Mouse (Mus musculus) embryonic fibroblast, embryonic 13.5 days (primary cell): Measurements from ENCODE around the gene Elane. TPM values are rescaled to one million over a fixed set of nuclear protein-coding genes. Genes with fewer than 3 reads are reported as not detected.
A peak's percentile ranks its signal among the peaks of the same experiment; 100 is the strongest.

Experiments used
- H3K27ac ChIP-seq: 2 replicates; pipeline ENCODE4 v1.5.1; 2012; ENCODE audit warnings: low read length, control low read depth, inconsistent platforms; ENCODE audit not compliant: insufficient read depth
- H3K4me1 ChIP-seq: 2 replicates; pipeline ENCODE4 v1.6.1; 2011; ENCODE audit warnings: low read length; ENCODE audit not compliant: control insufficient read depth, insufficient read depth
- H3K4me3 ChIP-seq: 2 replicates; pipeline ENCODE4 v1.5.1; 2011; ENCODE audit warnings: mild to moderate bottlenecking, control low read depth, low read length; ENCODE audit not compliant: insufficient read depth
- CTCF ChIP-seq: IDR thresholded peaks from 2 replicates; pipeline ENCODE4 v1.5.1; 2011; ENCODE audit warnings: mild to moderate bottlenecking, control low read depth, low read length, moderate library complexity, borderline replicate concordance; ENCODE audit not compliant: insufficient read depth
- POLR2A ChIP-seq: IDR thresholded peaks from 2 replicates; pipeline ENCODE4 v1.6.1; 2011; ENCODE audit warnings: low read depth, mild to moderate bottlenecking, control low read depth, low read length, moderate library complexity
- polyA plus RNA-seq: library from polyadenylated mRNA; stranded (reverse); fragments of >200 nt; gene quantifications from 2 replicates; pipeline ENCODE4 v1.2.4, GENCODE M21; 2011; ENCODE audit warnings: low read depth; ENCODE audit not compliant: missing spikeins, insufficient read length

Elane gene
- polyA plus RNA-seq, 1 experiment, result not detected

DNA sequence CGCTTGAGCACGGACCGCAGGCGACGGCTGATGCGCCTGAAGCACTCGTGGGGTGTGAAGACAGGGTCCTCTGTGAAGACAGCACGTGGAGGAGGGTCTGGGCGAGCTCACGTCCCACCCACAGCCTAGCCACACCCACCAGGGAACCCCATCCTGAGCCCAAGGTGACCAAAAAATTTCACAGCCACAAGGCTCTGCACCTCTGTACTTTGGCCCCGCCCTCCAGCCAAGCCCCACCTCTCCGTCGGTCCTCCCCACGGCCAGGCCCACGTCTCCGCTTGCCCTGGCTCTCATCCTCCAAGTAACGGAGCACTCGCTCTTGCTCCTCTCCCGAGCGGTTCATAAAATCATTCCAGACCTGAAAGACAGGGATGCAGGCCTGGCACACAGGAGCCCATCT lies 26.4 kb downstream of the Elane start:
- Histone ChIP-seq H3K4me3 (no peak overlapping the region), H3K27ac (no peak overlapping the region), H3K4me1 (peaks cover 4% of the 10 kb centered on the region; the same call in 1 of the 2 replicates)
- no peak for TF ChIP-seq POLR2A
- TF ChIP-seq CTCF, result no peak

DNA sequence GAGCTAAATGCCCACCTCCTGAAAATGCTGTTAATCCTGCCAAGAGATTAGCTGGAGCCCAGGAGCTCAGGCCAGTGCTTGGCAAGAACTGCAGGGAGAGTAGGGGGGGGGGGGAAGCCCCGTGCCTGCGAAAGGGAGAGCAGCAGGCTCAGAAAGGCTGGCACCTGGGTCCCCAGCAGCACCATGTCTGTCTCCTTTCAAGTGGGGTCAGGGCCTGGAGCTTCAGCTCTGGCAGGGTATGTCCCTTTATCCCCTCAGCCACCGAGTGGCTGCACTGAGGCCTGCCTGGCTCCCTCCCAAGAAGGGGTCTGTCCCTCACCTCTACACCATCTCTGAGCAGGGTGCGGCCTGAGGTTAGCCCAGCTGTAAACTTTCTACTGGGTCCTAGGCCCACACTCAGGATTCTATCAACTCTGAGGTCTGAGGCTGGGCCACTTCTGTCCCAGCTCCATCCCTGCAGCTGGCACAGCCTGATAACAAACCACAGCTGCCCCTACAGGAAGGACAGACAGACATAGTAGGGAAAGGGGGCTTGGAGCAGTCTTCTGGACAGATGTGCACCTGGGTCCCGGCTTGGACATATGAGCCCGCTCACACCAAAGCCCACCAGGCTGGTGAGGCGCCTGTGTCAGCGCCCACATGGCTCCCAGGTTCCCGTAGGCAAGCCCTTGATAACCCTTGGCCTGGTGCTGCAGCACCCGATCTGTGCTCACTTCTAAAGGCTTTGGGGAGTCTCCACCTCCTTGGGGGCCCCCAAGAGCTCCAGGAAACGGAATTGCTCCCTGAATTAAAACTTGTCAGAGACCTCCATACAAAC lies 28.3 kb downstream of the Elane start:
- Histone ChIP-seq H3K27ac (no peak overlapping the region), H3K4me3 (no peak overlapping the region), H3K4me1 (peaks cover 2% of the 10 kb centered on the region; the same call in 1 of the 2 replicates)
- TF ChIP-seq POLR2A, result no peak
- no peak for TF ChIP-seq CTCF

DNA sequence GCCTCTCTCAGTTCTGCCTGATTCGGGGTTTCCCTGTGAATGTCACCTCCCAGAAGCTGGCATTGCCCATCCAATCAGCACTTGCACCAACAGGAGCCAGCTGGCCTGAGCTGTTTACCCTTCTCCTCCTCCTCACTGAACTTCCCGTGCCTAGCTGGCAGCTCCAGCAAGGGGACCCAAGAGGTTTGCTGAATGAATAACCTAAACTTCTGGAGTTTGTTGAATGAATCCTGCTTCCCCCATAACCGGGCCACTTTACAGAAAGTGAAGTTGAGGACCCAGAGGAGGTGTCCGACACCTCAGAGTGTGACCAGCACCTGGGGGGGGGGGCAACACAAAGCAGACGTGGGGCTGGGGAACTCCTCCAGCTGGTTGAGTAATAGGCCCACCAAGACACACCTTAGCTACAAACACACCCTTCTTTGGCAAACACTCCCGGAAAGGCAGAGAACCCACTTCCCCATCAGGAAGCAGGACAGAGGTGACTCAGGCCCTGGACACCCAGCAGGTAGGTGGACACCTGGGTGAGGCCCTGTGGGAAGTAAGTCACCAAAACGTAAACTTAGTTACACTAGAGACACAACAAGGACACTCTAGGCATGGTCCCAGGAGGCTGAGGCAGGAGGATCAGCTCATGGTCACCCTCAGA lies 29.0 kb downstream of the Elane start:
- no peaks in the 10 kb centered on the region; the same call in 1 of the 2 replicates for H3K4me1 ChIP-seq
- H3K4me3 ChIP-seq, result no peak overlapping the region

DNA sequence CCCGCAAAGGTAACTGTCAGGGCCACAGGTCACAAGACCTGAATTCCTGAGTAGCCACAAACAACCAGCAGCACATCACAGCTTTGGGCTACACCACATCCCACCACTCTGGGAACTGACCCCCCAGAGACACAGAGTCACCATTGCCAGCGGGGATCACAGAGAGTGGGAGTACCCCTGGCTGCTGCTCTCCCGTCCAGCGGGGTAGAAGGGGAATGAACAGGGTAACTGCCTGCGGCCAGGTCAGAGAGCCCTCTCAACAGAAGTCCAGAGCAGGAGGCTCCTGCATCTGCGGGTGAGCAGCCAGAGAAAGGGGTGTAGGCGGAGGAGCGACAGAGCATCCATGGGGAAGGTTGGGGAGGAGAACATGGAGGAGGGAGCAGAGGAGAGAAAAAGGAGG lies 30.0 kb downstream of the Elane start:
- peak overlapping the region; percentile 80 for H3K4me3 ChIP-seq
- TF ChIP-seq CTCF, result no peak
- TF ChIP-seq POLR2A, result no peak
- H3K27ac ChIP-seq, result no peak overlapping the region
- H3K4me1 ChIP-seq, result no peaks in the 10 kb centered on the region; the same call in 1 of the 2 replicates

More for the DNA sequence above, 29.0 kb downstream of the Elane start:
- H3K27ac ChIP-seq, result no peak overlapping the region
- no peak for TF ChIP-seq CTCF
- no peak for TF ChIP-seq POLR2A

DNA sequence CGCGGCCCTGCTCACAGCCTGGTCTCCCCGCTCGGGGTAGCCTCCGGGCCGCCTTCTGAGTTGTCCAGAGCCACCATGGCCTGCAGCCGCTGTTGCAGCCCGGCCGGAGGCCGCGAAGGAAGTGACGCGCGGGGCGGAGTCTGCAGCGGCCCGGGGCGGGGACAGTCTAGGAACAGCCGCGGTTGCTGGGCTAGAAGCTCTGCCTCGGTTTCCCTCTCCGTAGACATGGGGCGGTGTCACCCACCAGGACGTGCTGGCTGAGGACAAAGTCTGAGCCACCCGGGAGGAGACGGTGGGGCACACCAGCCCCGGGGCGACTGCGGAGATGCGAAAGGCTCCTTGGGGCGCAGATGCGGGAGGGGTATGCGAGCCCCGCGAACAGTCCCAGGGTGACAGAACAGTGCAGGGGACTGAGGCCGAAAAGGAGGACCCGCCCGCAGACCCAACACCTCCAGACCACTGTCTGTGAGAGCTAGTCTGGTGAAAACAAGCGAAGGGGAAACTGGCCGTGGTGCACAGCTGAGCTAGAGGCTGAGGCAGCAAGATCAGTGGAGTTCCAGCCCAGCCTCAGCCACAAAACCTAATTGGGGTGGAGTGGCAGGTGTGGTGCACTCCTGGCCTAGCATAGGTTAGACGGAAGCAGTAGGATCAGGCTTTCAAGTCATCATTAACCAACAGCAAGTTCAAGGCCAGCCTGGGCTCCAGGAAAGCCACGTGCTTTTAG lies 30.9 kb downstream of the Elane start, which contains the start of gene Kiss1r:
Kiss1r (plus strand) TSS at position 164 of the 724 bp plus-strand sequence.
- TF ChIP-seq CTCF (no peak), POLR2A (peak; percentile 95)
- no peak within 1 kb of the TSS for H3K27ac ChIP-seq
- no peaks in the 10 kb centered on the region; the same call in 1 of the 2 replicates for H3K4me1 ChIP-seq
- peak within 1 kb of the TSS; percentile 80 for H3K4me3 ChIP-seq

DNA sequence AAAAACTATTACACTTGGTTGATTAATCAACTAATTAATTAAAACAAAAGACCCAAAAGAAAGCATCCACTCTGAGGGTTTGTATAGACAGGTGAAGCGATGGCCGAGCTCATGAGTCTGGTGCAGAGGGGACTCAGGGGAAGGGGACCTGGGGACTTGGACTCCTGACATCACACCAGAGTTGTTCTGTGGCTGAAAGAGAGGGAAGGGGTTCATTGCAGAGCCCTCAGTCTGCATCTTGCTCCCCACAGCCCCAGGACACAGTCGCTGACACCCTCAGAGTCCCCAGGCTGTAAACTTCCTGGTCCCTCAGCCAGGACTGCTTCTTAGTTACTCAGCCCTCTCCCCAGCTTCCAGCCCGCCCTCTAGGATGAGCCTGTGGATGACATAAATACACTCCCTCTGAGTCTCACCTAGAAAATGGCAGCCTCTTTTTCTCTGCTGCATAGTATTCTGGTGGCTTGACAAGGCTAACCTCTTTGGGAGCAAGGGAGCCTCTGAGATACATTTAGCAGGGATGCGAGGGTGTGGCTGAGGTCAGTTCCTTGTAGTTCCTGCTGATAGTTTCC lies 31.6 kb downstream of the Elane start:
- Histone ChIP-seq H3K27ac (no peak overlapping the region), H3K4me3 (no peak overlapping the region), H3K4me1 (no peaks in the 10 kb centered on the region; the same call in 1 of the 2 replicates)
- no peak for TF ChIP-seq POLR2A
- no peak for TF ChIP-seq CTCF

DNA sequence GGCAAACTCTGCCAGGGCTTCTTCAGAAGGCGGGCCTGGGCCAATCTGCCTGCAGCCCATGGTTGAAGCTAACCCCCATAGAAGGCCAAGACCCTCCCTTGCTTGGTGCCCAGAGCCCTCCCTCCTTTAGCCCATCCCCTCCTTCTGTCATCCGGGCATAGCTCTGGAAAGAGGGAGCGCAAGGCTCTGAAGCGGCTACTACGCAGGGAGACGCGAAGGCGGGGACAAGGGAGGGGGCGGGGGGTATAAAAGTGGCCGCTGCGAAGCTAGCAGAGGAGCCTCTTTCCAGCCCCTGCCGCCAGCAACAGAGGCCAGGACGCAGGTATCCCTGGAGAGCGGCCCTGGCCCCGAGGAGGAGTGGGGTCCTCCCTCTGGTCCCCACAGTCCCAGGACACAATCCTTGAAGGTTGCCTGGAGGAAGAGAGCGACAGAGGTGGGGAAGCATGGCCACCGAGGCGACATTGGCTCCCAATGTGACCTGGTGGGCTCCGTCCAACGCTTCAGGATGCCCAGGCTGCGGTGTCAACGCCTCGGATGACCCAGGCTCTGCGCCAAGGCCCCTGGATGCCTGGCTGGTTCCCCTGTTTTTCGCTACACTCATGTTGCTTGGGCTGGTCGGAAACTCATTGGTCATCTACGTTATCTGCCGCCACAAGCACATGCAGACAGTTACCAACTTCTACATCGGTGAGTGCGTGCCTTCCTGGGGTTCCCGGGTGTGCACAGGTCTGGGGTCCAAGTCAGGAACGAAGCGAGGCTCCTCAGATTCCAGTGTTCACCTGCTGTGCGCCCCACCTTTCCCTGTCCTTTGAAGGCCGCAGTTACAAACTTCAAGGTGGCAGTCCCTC lies 32.4 kb downstream of the Elane start:
- TF ChIP-seq CTCF (no peak), POLR2A (no peak)
- no peak overlapping the region for H3K27ac ChIP-seq
- no peak overlapping the region for H3K4me3 ChIP-seq
- no peaks in the 10 kb centered on the region; the same call in 1 of the 2 replicates for H3K4me1 ChIP-seq

DNA sequence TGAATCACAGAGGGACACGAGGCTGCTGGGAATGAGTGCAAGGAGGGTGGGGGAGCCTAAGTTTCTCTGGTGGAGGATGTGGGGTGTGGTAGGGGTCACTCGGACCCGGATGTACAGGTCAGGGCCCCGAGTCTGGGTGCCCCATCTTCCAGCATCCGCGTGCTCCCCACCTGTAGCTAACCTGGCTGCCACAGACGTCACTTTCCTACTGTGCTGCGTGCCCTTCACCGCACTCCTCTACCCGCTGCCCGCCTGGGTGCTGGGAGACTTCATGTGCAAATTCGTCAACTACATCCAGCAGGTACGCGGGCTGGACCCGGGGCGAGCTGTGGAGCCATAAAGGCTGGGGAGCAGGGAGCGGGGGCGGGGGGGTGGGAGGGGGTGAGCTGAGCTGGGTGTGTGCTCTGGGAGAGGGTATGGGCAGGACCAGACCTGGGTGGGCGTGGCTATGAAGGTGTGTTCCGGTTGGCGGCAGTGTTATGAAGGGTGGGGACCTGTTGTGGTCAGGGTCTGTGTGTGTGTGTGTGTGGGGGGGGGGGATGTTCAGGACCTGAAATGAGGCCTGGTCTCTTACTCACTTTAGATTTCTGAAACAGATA lies 33.3 kb downstream of the Elane start:
- Histone ChIP-seq H3K4me1 (no peaks in the 10 kb centered on the region; the same call in 1 of the 2 replicates), H3K4me3 (no peak overlapping the region)

More for the DNA sequence above, 33.3 kb downstream of the Elane start:
- H3K27ac ChIP-seq, result no peak overlapping the region
- TF ChIP-seq POLR2A (no peak), CTCF (no peak)
